Mouse (Mus musculus) myocyte (in vitro differentiated cells): ENCODE data around the gene Cda.

Source experiments
- CEBPB ChIP-seq: IDR thresholded peaks from 2 replicates; pipeline ENCODE4 v1.6.1; 2011; ENCODE audit warnings: mild to moderate bottlenecking, moderate library complexity; ENCODE audit not compliant: poor library complexity, insufficient read depth, severe bottlenecking
- MAX ChIP-seq: IDR thresholded peaks from one replicate; pipeline ENCODE4 v1.6.1; 2011; ENCODE audit warnings: low read depth, mild to moderate bottlenecking, control low read depth
- MYOD1 ChIP-seq, 3 experiments: IDR thresholded peaks; one replicate each; pipeline ENCODE4 v1.6.1; 2011; ENCODE audit warnings: control low read depth in 2 of 3, low read depth in 2 of 3, mild to moderate bottlenecking in 2 of 3, moderate library complexity in 1 of 3; ENCODE audit not compliant: insufficient read length in 2 of 3, control insufficient read depth in 1 of 3
- POLR2A ChIP-seq: IDR thresholded peaks from one replicate; pipeline ENCODE4 v1.6.1; 2011; ENCODE audit warnings: low read depth, mild to moderate bottlenecking, control low read depth, moderate library complexity; ENCODE audit not compliant: insufficient read length
- POLR2AphosphoS2 ChIP-seq: IDR thresholded peaks from one replicate; pipeline ENCODE4 v1.6.1; 2011; ENCODE audit warnings: low read depth, control low read depth; ENCODE audit not compliant: insufficient read length
- TCF12 ChIP-seq: IDR thresholded peaks from one replicate; pipeline ENCODE4 v1.6.1; 2011; ENCODE audit warnings: mild to moderate bottlenecking, control low read depth; ENCODE audit not compliant: poor library complexity, insufficient read depth, severe bottlenecking
- TCF3 ChIP-seq: IDR thresholded peaks from one replicate; pipeline ENCODE4 v1.6.1; 2011; ENCODE audit warnings: low read depth, control low read depth; ENCODE audit not compliant: insufficient read length
- USF1 ChIP-seq: IDR thresholded peaks from one replicate; pipeline ENCODE4 v1.6.1; 2011; ENCODE audit warnings: low read depth, mild to moderate bottlenecking, control low read depth, moderate library complexity

DNA sequence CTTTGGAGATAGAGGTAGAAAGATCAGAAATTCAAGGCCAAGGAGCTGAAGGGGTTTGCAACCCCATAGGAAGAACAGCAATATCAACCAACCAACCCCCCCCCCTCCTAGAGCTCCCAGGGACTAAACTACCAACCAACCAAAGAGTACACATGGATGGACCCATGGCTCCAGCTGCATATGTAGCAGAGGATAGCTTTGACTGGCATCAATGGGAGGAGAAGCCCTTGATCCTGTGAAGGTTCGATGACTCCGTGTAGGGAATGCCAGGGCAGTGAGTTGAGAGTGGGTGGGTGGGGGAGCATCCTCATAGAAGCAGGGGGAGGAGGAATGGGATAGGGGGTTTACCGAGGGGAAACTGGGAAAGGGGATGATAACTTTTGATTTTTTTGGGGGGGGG, 43.3 kb downstream of the Cda start:
- no peak for TF ChIP-seq CEBPB
- no peak for TF ChIP-seq POLR2A
- no peak for TF ChIP-seq POLR2AphosphoS2
- no peak for TF ChIP-seq MAX
- TF ChIP-seq USF1, result no peak
- no peak for TF ChIP-seq TCF3
- TF ChIP-seq TCF12, result no peak
- no peak for TF ChIP-seq MYOD1 (IDR thresholded peaks at IDR 0.05; ENCODE audit: control insufficient read depth in 1 of 3, insufficient read length in 2 of 3, low read depth in 2 of 3)
